Mouse (Mus musculus) kidney, embryonic 14.5 days (tissue): ENCODE results near the gene Nid2. TPM values are rescaled to one million over a fixed set of nuclear protein-coding genes. Genes with fewer than 3 reads are reported as not detected.
A peak's percentile ranks its signal among the peaks of the same experiment; 100 is the strongest.

ENCODE experiments used
- ATAC-seq: fragments of 200-750 bp; cut with Nextera tagmentation; 2 replicates; pipeline ENCODE4 v1.8.0; 2017; ENCODE audit warnings: moderate number of reproducible peaks, mild to moderate bottlenecking, moderate TSS enrichment, moderate library complexity; ENCODE audit not compliant: low FRiP score, low TSS enrichment
- H3K27ac ChIP-seq: fragments of 300-500 bp; sonication (generic); 2 replicates; pipeline ENCODE4 v1.5.1; 2014; ENCODE audit warnings: low read depth, mild to moderate bottlenecking, low read length, moderate library complexity, mixed read lengths
- H3K27me3 ChIP-seq: fragments of 300-500 bp; sonication (generic); 2 replicates; pipeline ENCODE4 v1.6.1; 2014; ENCODE audit warnings: mild to moderate bottlenecking, low read length; ENCODE audit not compliant: control insufficient read depth, insufficient read depth
- H3K36me3 ChIP-seq: fragments of 300-500 bp; sonication (generic); 2 replicates; pipeline ENCODE4 v1.6.1; 2014; ENCODE audit warnings: low read length, mixed read lengths; ENCODE audit not compliant: control insufficient read depth, insufficient read depth
- H3K4me1 ChIP-seq: fragments of 300-500 bp; sonication (generic); 2 replicates; pipeline ENCODE4 v1.6.1; 2014; ENCODE audit warnings: low read length, mixed read lengths; ENCODE audit not compliant: control insufficient read depth, insufficient read depth
- H3K4me2 ChIP-seq: fragments of 300-500 bp; sonication (generic); replicated peaks from 2 replicates; pipeline ENCODE4 v1.6.1; 2014; ENCODE audit warnings: low read depth, mild to moderate bottlenecking, low read length
- H3K4me3 ChIP-seq: fragments of 300-500 bp; sonication (generic); 2 replicates; pipeline ENCODE4 v1.5.1; 2014; ENCODE audit warnings: mild to moderate bottlenecking, low read length
- H3K9ac ChIP-seq: fragments of 300-500 bp; sonication (generic); 2 replicates; pipeline ENCODE4 v1.6.1; 2014; ENCODE audit warnings: low read depth, mild to moderate bottlenecking, low read length, moderate library complexity
- H3K9me3 ChIP-seq: fragments of 300-500 bp; sonication (generic); 2 replicates; pipeline ENCODE4 v1.6.1; 2016; ENCODE audit warnings: low read length; ENCODE audit not compliant: control insufficient read depth
- WGBS: fragments of 180-500 bp; shearing (Covaris S2); extraction: QIAGEN DNeasy Blood & Tissue Kit; methylation state at CpG from one replicate; pipeline ENCODE4 v1.1.7; 2014; 5-methylcytosine and 5-hydroxymethylcytosine counted together
- polyA plus RNA-seq: library from polyadenylated mRNA; unstranded; fragments of >200 nt; fragmentation: Nextera tagmentation; extraction: Ambion mirVana; gene quantifications from 2 replicates; pipeline ENCODE4 v1.2.1, GENCODE M21; 2014

Gene Nid2
- polyA plus RNA-seq, 1 experiment from 2014 or later: 95.7 TPM

GRCm38 (mm10) chr14:19768648-19769047, 17.6 kb downstream of the Nid2 start:
- WGBS: 92% methylated on average over 6 of the region's 6 CpGs
- peaks cover 28% of the 10 kb centered on the region; the same call in 1 of the 2 replicates for H3K4me1 ChIP-seq
- peaks cover 8% of the 10 kb centered on the region for H3K36me3 ChIP-seq
- H3K4me2 ChIP-seq: no peak overlapping the region
- H3K9me3 ChIP-seq: no peaks in the 10 kb centered on the region
- no peaks in the 10 kb centered on the region for H3K27me3 ChIP-seq
- no peak for ATAC-seq
- H3K4me3 ChIP-seq: no peak overlapping the region
- H3K27ac ChIP-seq: no peak overlapping the region
- no peak overlapping the region for H3K9ac ChIP-seq

- H3K9me3 ChIP-seq: no peaks in the 10 kb centered on the region
- peaks cover 25% of the 10 kb centered on the region; the same call in 1 of the 2 replicates for H3K4me1 ChIP-seq
- H3K4me3 ChIP-seq: no peak overlapping the region
- H3K36me3 ChIP-seq: peaks cover 8% of the 10 kb centered on the region
- WGBS: 32% methylated on average over 6 of the region's 6 CpGs
- H3K9ac ChIP-seq: no peak overlapping the region
- no peak overlapping the region for H3K4me2 ChIP-seq
- no peak for ATAC-seq
- peak overlapping the region; percentile 30; the same call in 1 of the 2 replicates for H3K27ac ChIP-seq
- H3K27me3 ChIP-seq: no peaks in the 10 kb centered on the region
Measured at GRCm38 (mm10) chr14:19769441-19770200, 18.6 kb downstream of the Nid2 start.

GRCm38 (mm10) chr14:19771173-19771572, 20.1 kb downstream of the Nid2 start:
- Histone ChIP-seq H3K4me3 (no peak overlapping the region), H3K9me3 (no peaks in the 10 kb centered on the region), H3K4me2 (no peak overlapping the region), H3K9ac (no peak overlapping the region), H3K27me3 (no peaks in the 10 kb centered on the region), H3K27ac (no peak overlapping the region; the same call in 1 of the 2 replicates), H3K36me3 (peaks cover 8% of the 10 kb centered on the region), H3K4me1 (peaks cover 25% of the 10 kb centered on the region; the same call in 1 of the 2 replicates)
- ATAC-seq: no peak
- WGBS: 73% methylated on average over 7 of the region's 7 CpGs

GRCm38 (mm10) chr14:19774036-19774628, 23.1 kb downstream of the Nid2 start:
- Histone ChIP-seq H3K27ac (no peak overlapping the region), H3K27me3 (no peaks in the 10 kb centered on the region), H3K4me3 (no peak overlapping the region), H3K36me3 (peaks cover 3% of the 10 kb centered on the region; the same call in 1 of the 2 replicates), H3K9ac (no peak overlapping the region), H3K4me1 (peaks cover 18% of the 10 kb centered on the region; the same call in 1 of the 2 replicates), H3K4me2 (no peak overlapping the region), H3K9me3 (no peaks in the 10 kb centered on the region)
- ATAC-seq: no peak
- 63% methylated on average over 13 of the region's 13 CpGs for WGBS

GRCm38 (mm10) chr14:19775491-19775890, 24.4 kb downstream of the Nid2 start:
- H3K36me3 ChIP-seq: peaks cover 6% of the 10 kb centered on the region; the same call in 1 of the 2 replicates
- peaks cover 7% of the 10 kb centered on the region; the same call in 1 of the 2 replicates for H3K4me1 ChIP-seq
- no peak for ATAC-seq

GRCm38 (mm10) chr14:19776179-19776578, 25.1 kb downstream of the Nid2 start:
- Histone ChIP-seq H3K9ac (no peak overlapping the region), H3K27me3 (no peaks in the 10 kb centered on the region), H3K27ac (no peak overlapping the region), H3K4me2 (no peak overlapping the region), H3K9me3 (no peaks in the 10 kb centered on the region), H3K36me3 (peaks cover 8% of the 10 kb centered on the region; the same call in 1 of the 2 replicates), H3K4me3 (no peak overlapping the region), H3K4me1 (peaks cover 1% of the 10 kb centered on the region; the same call in 1 of the 2 replicates)
- ATAC-seq: no peak
- WGBS: 94% methylated on average over 5 of the region's 5 CpGs

More at GRCm38 (mm10) chr14:19775491-19775890, 24.4 kb downstream of the Nid2 start:
- Histone ChIP-seq H3K27ac (no peak overlapping the region), H3K9me3 (no peaks in the 10 kb centered on the region), H3K27me3 (no peaks in the 10 kb centered on the region), H3K9ac (no peak overlapping the region), H3K4me3 (no peak overlapping the region), H3K4me2 (no peak overlapping the region)
- WGBS: 90% methylated on average over 4 of the region's 4 CpGs

- H3K9me3 ChIP-seq: no peaks in the 10 kb centered on the region
- no peak overlapping the region for H3K4me3 ChIP-seq
- H3K27ac ChIP-seq: no peak overlapping the region
- no peaks in the 10 kb centered on the region for H3K4me1 ChIP-seq
- no peak overlapping the region for H3K4me2 ChIP-seq
- H3K27me3 ChIP-seq: no peaks in the 10 kb centered on the region
- 52% methylated on average over 6 of the region's 6 CpGs for WGBS
- H3K9ac ChIP-seq: no peak overlapping the region
- H3K36me3 ChIP-seq: peaks cover 8% of the 10 kb centered on the region; the same call in 1 of the 2 replicates
- peak; percentile 56; the same call in 1 of the 2 replicates for ATAC-seq
Measured at GRCm38 (mm10) chr14:19776890-19777289, 25.8 kb downstream of the Nid2 start.

- no peak overlapping the region for H3K4me2 ChIP-seq
- WGBS: 96% methylated on average over 6 of the region's 6 CpGs
- H3K4me1 ChIP-seq: no peaks in the 10 kb centered on the region
- no peaks in the 10 kb centered on the region for H3K27me3 ChIP-seq
- no peaks in the 10 kb centered on the region for H3K9me3 ChIP-seq
- no peak overlapping the region for H3K9ac ChIP-seq
- H3K4me3 ChIP-seq: no peak overlapping the region
- H3K36me3 ChIP-seq: peaks cover 8% of the 10 kb centered on the region; the same call in 1 of the 2 replicates
- no peak for ATAC-seq
- H3K27ac ChIP-seq: no peak overlapping the region
Measured at GRCm38 (mm10) chr14:19777365-19777764, 26.3 kb downstream of the Nid2 start.

- peaks cover 8% of the 10 kb centered on the region; the same call in 1 of the 2 replicates for H3K36me3 ChIP-seq
- no peak for ATAC-seq
- H3K4me2 ChIP-seq: no peak overlapping the region
Measured at GRCm38 (mm10) chr14:19777945-19778344, 26.9 kb downstream of the Nid2 start.

More at GRCm38 (mm10) chr14:19777945-19778344, 26.9 kb downstream of the Nid2 start:
- Histone ChIP-seq H3K27ac (no peak overlapping the region), H3K4me1 (no peaks in the 10 kb centered on the region), H3K9me3 (no peaks in the 10 kb centered on the region), H3K27me3 (no peaks in the 10 kb centered on the region), H3K4me3 (no peak overlapping the region), H3K9ac (no peak overlapping the region)
- 93% methylated on average over 13 of the region's 13 CpGs for WGBS
